Mouse (Mus musculus): ENCODE results near the gene Cdk19.

Gene Cdk19

DNA sequence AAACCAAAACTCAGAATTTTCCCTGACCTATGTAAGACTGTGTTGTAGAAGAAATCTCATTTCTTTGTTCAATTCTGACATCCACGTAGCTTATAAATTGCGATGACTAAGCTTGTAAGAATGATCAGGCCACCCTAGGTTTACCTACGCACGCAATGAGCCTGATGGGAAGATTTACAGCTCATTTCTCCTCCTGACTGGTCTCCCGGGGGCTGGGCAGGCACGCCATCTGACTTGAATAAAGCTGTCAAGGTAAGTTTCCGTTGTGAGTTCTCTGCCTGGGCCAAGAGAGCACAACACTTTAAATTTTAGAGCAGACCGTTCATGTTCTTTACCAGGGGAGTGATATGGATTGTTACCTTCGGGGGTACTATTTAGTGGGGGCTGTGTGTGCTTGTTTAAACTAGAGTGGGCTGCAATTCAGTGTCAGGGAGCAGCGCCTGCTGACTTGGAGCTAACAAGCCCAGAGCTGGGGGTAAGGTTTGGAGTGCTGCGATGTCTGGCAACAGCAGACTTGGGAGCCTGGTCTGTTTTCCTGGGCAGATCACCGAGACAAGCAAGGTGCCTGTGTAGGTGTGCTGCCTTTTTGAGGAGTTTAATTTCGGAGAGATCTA lies at the start of gene Cdk19:
TSS of gene Cdk19 (plus strand) at position 214 of the 614 bp plus-strand sequence.
- no peak for DNase-seq

DNA sequence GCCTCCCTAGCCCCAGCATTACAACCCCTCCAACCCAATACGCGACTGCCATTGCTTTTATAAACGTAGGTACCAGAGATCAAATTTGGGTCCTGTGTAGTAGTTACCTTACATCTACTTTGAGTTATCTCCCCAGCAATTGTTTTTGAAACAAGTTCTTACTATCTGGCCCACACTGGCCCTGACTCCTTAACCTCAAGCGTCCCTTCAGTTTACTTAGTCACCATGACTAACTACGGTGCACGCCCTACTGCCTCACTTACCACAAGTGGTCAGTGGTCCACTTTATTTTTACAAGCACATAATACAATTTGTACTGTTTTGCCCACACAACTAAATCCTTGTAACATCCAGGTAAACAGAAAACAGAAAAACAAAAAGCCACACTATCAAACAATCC lies 46.7 kb upstream of the Cdk19 start:
- no peak for DNase-seq

DNA sequence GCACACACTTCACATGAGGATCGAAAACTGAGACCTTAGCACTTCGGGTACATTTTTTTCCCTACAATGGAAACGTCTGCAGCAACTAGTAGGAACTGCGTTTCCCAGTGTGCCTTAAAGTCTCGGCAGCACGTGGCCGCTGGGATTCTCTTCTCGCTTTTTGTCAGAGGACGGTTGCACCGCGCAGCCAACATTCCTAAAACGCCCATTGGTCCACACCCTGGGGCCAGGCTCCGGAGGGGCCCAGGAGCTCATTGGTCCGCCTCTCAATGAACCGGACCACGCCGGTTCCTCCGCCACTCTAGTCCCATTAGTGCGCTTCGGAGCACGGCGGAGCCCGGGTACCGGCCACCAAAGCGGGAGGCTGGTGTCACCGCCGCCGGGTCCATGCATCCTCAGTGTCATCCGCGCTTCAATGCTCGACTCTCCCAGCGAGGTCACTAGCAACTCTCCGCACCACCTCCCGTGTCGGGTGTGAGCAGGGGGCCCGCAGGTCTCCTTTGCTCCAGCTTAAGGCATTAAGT lies 38.7 kb upstream of the Cdk19 start:
- DNase-seq: peak; percentile 81

DNA sequence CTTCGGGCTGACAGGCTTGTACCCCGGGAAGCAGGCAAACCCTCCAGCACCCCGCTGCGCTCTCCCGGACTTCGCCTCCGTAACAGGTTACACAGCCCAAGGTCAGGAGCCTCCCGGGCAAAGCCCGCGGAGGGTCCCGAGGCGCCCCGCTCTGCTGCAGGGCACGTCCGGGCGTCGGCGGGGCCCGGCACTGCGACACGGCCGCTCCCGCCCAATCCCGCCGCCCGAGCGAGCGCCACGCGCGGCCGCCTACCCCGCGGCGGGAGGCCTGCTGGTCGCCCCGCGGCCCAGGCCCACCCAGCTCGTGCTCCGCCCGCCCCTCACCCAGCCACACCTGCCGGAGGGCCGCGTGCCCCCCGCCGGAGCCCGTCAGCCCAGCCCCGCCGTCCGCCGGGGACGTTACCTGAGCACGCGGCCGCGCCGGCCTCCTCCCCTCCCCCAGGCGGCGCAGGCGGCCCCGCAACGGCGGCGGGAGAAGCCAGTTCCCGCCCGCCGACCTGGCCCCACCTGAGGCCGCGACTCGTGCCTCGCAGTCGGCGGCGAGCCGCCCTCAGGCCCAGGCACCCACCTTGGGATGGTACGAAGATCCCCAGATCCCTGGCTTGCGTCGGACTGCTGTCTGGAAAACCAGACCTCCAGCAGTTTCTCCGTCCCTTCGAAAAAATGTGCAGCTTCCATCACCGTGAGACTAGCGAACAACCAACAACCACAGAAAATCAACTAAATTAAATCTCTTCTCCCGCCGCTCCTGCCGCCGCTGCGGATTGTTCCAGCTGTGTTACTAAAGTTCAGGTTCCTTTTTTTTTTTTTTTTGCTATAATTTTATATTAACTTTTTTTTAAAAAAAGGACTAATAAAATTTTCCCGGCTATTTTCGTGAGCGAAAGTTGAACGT lies 37.9 kb upstream of the Cdk19 start:
- peak; percentile 65 for DNase-seq

DNA sequence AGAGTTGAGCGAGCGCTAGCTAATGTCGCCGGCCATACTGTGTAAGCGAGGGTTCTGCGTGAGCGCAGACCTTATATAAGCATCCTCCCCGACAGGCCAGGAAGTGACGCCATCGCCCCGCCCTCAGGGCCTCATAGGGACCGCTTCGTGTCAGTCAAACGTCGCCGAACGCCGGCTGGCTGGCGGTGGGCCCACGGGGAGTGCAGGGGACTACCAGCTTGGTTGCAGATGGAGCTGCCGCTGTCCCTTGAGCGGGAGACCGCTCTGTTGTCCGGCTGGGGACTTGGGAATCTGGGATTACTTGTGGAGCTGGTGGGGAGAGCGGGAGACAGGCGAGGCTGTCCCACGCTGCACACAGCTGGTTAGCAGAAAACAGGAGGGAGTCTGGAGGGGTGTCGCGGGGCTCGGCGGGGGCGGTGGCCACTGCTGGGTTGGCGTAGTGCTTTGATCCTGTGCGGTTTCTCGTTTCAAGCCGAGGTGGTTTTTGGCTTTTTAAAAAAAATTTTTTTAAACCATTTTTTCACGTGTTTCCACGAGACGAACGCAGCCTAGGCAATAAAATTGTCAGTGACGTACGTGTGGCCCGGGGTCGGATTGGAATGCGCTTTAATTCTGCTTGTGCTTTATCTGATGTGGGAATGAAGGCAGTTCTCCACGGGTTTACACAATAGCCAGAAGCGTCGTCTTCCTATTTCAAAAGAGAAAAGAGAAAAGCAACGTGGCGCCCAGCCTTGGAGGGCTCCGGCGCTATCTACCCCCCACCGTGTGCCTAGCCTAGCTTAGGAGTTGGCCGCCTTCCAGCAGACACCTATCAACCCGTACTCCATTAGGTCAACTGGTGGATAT lies 37.0 kb upstream of the Cdk19 start, which contains the start of gene Amd1:
TSS of gene Amd1 (minus strand) at position 47 of the 846 bp plus-strand sequence.
- DNase-seq: peak; percentile 100

DNA sequence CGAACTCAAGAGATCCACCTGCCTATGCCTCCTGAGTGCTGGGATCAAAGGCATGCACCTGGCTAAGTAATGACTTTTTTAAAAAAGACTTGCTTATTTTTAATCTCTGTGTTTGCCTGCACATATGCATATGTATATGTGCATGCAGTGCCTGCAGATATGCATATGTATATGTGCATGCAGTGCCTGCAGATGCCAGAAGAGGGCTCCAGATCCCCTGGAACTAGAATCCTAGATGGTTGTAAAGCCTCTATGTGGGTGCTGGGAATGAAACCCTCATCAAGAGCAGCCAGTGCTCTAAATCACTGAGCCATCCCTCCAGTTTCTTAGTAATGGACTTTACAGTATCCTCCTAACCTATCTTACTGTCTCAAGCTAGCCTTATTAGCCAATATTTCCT lies 33.4 kb upstream of the Cdk19 start:
- DNase-seq: no peak

DNA sequence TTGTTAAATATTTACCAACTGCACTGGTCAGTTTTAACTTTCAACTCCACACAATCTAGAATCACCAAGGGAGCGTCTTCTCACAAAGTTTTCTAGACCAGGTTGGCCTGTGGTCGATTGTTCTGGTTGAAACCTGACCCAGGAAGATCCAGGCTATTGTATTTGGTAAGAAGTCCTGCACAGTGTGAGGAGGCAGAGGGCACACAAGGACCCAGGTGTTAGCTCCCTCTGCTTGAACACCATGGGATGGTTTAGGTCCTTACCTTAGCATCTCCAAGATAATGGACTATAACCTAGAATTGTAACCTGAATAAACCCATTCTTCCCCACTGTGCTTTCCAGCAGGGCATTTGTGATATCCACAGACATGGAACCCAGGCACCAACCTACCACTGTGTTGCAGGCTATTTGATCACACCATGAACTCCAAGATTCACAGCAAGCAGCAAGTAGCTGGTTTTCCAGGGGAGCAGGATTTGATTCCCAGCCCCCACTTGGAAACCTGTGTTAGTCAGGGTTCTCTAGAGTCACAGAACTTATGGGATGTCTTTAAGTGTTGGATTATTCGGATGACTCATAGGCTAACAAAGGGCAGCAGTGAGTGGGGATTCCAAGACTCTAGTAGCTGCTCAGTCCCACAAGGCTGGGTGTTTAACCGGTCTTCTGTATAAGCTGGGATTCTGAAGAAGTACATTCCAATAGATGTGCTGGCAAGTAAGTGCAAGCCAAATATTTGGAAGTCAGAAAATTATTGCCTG lies 31.4 kb upstream of the Cdk19 start:
- DNase-seq: no peak

DNA sequence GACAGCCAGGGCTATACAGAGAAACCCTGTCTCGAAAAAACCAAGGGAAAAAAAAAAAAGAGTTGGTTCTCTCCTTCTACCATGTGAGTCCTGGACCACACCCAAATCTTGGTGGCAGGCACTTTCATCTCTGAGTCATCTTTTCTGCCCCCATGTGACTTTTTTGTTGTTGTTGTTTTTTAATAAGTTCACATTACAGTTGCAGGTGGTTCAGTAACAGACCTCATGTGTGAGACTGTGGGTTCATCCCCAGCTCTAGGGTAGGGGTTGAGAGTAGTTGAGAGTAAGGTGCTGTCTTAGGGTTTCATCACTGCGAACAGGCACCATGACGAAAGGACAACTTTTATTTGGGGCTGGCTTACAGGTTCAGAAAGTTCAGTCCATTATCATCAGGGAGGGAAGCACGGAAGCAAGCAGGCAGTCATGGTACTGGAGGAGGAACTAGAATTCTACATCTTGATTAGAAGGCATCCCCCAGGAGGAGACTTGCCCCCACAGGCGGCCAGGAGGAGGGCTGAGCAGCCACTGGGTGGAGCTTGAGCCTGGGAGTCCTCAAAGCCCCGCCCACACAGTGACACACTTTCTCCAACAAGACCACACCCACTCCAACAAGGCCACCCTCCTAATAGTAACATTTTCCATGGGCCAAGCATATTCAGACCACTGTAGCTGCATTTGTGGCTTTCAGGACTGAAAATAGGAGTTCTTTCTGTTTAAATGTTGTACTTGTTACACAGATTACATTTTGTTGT lies 29.3 kb upstream of the Cdk19 start:
- no peak for DNase-seq

DNA sequence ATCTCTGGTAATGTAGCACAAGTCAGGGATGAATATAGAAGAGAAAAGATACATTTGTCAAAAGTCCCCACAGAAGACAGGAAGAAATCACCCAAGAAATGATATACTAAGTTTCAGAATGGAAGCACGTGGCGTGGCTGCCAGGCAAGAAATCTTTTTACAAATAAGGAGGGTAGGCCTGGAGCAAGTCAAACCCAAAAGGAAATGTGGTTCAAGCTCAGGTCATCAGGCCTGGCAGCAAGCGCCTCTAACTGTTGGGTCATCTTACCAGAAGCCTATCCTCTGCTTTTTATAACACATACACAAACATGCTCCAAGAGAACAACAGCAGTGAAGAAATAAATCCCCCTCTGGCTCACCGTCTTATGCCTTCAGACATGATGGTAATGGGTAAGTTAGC lies 26.6 kb upstream of the Cdk19 start:
- DNase-seq: no peak

DNA sequence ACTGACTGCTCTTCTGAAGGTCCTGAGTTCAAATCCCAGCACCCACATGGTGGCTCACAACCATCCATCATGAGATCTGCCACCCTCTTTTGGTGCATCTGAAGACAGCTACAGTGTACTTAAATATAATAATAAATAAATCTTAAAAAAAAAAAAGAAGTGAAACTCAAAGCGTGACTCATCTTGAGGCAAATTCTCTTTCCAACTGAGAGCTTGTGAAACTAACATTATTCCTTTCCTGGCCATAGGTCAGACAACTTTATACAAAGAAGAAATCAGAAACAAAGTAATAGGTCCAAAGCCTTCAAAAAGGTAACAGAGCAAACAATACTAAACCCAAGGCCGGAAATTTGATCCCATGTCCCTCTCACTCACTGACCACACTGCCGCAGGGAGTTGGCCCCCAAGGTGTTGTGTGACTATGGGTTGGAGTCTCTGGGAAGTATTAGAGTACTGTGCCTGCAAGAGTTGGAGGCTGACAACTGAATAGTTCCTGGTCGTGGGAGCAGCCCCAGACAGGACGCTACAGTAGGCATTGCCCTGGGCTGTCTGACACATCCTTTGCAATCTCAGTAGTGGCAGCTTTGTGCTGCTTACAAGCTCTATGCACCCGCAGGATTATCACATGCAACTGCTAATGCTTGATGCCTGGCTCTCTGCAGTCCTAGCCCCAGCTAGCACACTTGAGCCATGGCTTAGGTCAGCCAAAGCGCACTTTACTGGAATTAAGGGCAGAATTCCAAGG lies 22.4 kb upstream of the Cdk19 start:
- DNase-seq: no peak

DNA sequence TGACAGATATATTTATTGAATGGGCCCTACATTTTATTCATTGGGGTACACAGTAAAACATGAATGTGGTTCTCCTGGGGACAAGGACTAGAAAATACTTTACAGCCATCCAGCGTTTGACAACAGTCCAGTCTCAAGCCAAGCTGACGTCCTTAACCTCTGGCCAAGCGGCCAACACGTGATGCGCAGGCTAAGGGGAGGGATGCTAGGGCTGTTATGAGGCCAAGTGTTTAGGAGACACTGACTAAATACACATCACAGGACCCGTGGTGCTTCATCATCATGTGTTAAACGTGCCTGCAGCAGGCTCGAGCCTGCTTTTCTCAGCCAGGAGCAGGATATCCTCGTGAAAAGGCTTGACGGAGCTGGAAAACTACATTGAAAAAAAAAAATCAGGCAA lies 19.1 kb upstream of the Cdk19 start:
- no peak for DNase-seq

DNA sequence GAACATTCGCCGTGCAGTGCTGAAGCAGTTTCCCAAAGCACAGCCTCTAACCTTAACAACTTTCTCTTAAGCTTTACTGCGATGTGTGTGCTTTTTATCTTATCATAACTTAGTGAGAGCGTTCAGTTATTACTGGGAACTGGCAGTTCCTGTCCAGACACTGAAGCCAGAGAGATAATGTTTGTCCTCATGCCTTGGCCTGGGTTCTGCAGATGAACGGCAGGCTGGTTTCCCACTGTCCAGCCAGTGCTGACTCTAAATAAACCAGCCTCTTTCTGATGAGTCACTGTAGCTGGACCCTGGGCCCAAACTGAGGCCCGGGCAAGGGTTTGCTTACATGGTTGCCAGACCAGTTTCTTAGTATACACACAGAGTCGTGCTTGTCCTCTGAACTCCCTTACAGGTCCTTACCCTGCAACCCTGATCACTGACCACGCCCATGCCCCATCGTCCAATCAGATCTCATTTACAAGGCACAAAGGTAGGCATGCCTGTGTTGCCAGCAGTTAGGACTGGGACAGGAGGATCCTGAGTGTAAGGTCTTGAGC lies 11.3 kb upstream of the Cdk19 start:
- no peak for DNase-seq

DNA sequence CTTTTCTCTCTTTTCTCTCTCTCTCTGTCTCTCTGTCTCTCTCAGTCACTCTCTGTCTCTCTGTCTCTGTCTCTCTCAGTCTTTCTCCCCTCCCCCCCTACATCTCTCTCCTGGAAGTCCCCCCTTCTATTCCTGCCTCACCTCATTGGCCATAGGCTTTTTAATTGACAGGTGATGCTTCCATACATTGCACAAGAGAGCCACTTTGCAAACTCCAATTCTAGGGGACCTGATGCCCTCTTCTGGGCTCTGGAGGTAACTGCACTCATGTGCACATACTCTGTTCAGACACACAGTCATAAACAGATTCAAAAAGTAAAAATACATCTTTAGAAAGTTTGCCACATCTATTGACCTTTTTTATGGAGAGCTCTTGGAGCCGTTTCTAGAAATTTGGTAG lies 9.1 kb upstream of the Cdk19 start:
- no peak for DNase-seq

DNA sequence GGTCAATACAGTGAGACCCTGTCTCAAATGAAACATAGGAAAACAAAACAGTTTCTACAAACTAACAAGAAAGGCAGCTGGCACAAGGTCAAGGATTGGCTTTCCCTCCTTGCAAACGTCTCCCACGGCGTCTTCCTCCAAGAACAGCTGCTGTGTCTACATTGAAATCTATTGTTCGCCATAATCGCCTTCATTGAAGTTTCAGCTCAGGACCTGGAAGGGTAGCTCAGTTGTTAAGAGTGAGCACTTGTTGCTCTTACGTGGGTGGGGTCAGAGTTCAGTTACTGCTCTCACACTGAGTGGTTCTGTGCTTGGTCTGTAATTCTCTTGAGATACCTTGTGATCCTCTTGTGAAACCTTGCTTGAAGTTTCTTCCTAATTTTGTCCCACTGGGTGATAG lies 6.5 kb upstream of the Cdk19 start:
- no peak for DNase-seq

DNA sequence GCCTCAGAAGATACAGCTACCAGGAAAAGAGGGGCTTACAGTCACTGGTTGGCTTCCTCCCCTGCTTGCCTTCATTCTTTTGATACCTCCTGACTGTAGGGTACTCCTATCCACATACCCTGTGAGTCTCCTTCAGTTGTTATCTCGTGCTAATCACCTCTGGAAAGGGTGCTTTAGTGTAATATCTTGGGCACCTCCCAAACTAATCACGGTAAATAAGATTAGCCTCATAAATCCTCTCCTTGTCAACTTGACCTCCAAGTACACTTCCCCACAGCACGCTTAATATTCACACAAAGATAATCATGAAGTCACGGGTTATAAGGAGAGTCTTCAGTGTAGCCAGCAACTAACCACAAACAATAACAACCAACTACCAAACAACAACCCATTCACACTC lies 2.7 kb downstream of the Cdk19 start:
- no peak for DNase-seq

DNA sequence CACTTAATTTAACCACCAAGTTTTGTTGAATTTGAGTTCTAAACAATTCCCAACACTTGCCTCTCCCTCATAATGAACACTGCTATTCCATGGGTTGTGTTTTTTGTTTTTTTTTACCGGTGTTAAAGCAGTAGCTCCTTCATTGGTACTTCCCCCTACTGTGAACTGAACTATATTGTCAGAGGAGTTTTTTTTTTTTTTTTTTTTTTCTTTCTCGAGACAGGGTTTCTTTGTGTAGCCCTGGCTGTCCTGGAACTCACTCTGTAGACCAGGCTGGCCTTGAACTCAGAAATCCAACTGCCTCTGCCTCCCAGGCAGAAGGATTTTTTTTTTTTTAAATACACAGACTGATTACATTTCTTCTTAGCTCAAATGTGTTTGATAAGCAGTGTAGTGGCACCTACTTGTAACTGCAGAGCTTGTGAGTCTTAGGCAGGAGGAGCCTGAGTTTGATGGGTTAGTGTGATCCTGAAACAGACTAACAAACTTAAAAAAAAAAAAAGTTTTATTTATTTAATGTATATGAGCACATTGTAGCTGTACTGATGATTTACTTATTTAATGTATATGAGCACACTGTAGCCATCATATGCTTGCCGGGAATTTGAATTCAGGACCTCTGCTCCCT lies 7.5 kb downstream of the Cdk19 start:
- DNase-seq: no peak

DNA sequence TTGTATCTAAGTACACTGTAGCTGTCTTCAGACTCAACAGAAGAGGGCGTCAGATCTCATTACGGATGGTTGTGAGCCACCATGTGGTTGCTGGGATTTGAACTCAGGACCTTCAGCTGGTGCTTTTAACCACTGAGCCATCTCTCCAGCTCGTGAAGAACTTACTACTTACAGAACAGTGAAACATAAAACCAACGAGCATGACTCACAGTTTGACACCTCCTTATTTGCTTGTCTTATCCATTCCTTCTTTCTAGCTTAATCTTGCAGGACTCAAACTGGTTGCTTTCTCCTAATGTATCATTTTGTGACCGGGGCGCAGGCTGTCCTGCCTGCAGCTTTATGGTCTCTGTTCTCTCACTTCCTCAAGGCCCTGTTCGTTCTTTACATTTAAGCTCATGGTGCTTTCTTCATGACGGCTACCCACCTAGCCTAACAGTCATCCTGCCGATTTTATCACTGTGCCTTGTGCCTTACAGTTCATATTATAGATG lies 8.1 kb downstream of the Cdk19 start:
- no peak for DNase-seq

DNA sequence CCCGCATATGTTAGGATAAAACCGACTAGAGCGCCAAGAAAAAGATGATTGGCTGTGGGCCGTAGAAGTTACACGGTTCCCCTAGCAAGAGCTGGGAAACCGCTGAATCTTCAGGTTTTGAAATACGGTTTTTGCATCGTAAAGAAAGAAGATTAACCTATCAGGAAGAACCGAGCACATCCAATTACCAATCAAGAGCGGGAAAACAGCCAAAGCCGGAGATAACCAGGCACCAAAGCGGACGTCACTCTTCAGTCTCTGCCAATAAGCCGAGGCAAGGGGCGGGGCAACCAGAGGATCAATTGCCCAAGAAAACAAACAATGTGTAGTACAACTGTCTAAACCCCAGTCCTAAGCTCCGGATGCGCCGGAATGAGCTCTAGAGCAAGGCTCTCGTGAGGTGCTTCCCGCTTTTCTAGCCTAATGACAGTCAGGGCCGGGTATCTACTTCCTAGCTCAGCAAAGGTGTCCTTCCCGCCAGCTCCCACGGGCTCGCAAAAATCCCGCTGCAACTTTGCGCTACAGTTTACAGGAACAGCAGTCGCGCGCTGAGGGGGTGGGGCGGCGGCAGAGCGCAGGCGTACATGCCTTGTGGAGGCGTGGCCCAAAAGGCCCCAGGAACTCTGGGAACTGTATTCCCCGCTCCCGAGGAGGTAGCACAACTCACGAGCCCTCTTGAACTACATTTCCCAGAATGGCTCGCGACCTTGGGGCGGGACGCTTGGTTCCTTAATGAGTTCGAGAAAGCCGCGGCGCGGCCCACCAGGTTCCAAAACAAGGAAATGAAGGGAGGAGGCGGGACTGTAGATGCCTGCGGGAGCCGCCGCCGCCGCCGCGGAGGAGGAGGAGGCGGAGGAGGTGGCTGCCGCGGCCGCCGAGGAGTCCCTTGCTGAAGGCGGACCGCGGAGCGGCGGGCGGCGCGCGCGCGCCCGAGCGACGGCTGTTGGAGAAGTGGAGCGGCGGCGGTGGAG lies 9.5 kb downstream of the Cdk19 start:
- peak; percentile 95 for DNase-seq
